Comparison of ENCODE assay signal across 13 mouse cellular contexts in the genomic region with DNA sequence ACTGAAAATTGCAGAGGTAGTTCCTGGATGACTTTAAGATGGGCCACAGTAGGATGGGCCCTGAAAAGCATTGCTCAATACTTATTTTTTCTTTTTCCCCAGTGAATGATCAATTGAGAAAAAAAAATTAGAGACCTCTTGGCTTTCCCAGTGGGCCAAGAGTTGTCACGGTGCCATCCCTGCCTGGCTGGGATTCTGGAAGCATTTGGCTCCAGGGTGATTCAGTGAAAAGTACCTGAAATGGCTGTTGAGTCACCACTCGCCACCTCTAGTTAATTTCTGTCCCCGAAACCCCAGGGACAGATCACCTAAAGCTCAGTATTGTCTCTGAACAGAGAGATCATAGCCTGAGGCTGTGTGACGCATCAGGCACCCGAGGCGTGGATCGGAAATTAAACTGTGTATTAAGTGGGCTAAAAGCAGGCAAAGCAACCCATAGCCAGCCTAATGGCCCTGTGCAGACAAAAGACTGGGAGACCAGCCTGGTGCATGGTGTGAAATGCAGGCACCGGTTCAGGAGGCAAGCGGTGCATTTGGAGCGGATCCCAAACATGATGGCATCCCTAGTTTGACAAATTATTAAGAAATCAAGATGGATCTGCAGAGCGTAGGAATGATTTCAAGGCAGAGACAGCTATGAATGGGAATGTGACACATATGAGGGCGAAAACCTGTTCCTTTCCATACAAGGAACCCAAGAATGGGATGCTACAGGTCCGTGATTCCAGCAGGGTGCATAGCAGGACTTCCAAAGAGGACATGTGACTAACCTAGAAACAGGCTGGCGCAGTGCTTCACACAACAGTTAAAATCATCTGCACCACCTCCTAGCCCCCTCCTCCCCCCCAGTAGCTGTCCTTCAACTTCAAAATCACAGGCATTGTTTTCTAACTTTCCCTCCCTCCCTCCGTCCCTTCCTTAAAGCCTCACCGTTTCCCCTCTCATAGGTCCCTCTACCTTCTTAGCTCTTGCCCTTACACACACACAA.
DNase-seq lines count a peak whose midpoint lies in the region; TF ChIP-seq lines count a peak whose summit lies in the region.
"Had no signal": no experiment of that assay in that cellular context is flagged by ENCODE, and none has a peak within 500 bp of the region (broad histone marks: within the 10 kb centered on the region; RNA-seq: fewer than 3 reads in every experiment).

No protein-coding gene starts in this region.

- TF ChIP-seq CTCF in layer of hippocampus, adult 2 months (conservative IDR thresholded peaks at IDR 0.05): 0 out of 2 replicates have a peak, but pooled peaks have one; percentile 8

- no peak overlapping the region for H3K4me3 ChIP-seq in layer of hippocampus, adult 2 months
- H3K4me3 ChIP-seq: embryonic facial prominence, embryonic 12.5 days; heart, adult 2 months; liver, embryonic 12.5 days; myocyte had no signal

- peak overlapping the region; percentile 50 for H3K27ac ChIP-seq in layer of hippocampus, adult 2 months
- H3K27ac ChIP-seq: embryonic facial prominence, embryonic 12.5 days; heart, adult 2 months; liver, embryonic 12.5 days had no signal

- DNase-seq in adrenal gland, adult 2 months: peak; percentile 19
- DNase-seq in adrenal gland, adult 8-10 months: no peak
- DNase-seq in layer of hippocampus, adult 2 months (ENCODE audit: low spot score in 2 of 2): peak; percentile 15 to 37
- DNase-seq in layer of hippocampus, adult 11-12 months (ENCODE audit: low spot score): no peak
- DNase-seq in cerebellum, adult 9-11 months: peak; percentile 80
- DNase-seq in layer of hippocampus, postnatal 14 days (ENCODE audit: low spot score in 2 of 2): peak; percentile 62 to 69
- no peak for DNase-seq in T-cell, adult 2 months (ENCODE audit: low spot score)
- no peak for DNase-seq in lung, postnatal 4 days
- DNase-seq: heart, adult 2 months; lung, postnatal 36 days had no signal

Comparison
In these comparisons a context has a peak if more than half of its experiments do, and no peak if none do; other contexts are left out.
1. DNase-seq: peak in adrenal gland, adult 2 months (single experiment), layer of hippocampus, adult 2 months (2 of 2), cerebellum, adult 9-11 months (single experiment) and layer of hippocampus, postnatal 14 days (2 of 2); none in adrenal gland, adult 8-10 months (single experiment), layer of hippocampus, adult 11-12 months (single experiment), T-cell, adult 2 months (single experiment) and lung, postnatal 4 days (0 of 2).